Mouse (Mus musculus) heart, postnatal 25 days (tissue): ENCODE measurements around the gene Slc17a4. TPM values are rescaled to one million over a fixed set of nuclear protein-coding genes. Genes with fewer than 3 reads are reported as not detected.

Experiments
- DNase-seq: peaks from one replicate; pipeline ENCODE4 v3.0.0; 2022; ENCODE audit warnings: low spot score
- intact Hi-C: fragments of 180-260 bp; cut with DNase I; formaldehyde crosslinking; loops from one replicate; pipeline ENCODE4 v1.15.1; 2025
- total RNA-seq, 2 experiments: library from RNA; stranded (reverse); gene quantifications; 2 replicates each; pipeline ENCODE4 v1.2.3; 2021

The Slc17a4 gene
- total RNA-seq, 2 experiments from 2014 or later: not detected

DNA sequence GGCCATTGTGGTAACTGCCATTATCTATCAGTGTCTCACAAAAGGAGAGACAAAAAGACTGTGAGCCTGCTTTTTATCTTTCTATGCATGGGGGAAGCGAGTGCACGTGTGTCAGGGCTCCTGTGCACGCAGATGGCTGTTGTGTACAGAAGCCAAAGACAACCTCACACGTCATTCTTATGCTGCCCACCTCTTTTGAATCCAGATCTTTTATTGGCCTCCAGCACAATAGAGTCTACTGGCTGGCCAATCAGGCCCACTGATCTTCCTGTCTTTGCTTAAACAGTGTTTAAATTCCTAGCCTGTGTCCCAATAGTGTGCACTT is 21.6 kb downstream of the Slc17a4 start:
- intact Hi-C loops: no loop called here
- no peak for DNase-seq

DNA sequence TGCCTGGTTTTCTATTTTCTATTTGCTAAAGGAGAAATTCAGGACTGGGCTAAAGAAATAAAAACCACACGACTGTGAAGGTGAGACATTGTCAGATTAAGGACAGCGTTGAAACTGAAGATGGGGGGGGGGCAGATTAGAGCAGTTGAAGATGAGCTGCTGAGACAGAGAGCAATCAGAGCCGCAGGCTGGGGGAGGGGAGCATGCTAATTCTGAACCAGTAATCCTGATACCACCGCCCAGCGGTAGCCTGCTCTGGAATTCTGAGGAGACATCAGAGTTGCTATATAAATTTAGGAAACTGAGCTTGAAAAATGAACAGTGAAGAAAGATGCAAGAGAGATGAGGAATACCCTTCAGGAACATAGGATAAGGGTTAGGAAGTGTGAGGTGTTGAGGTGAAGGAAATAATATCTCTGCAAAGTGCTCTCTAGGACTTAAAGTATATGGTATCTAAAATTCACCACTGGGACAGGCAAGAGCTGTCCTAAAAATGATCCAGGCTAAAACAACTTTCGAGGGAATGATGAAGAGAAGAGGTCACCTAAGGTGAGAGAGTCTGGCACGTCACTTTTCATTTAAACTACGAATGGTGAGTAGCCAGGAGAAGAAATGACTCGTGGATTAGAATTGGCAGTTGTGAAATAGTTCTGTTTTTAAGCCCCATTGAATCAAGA is 22.1 kb downstream of the Slc17a4 start:
- no peak for DNase-seq
- intact Hi-C loops: no loop called here

DNA sequence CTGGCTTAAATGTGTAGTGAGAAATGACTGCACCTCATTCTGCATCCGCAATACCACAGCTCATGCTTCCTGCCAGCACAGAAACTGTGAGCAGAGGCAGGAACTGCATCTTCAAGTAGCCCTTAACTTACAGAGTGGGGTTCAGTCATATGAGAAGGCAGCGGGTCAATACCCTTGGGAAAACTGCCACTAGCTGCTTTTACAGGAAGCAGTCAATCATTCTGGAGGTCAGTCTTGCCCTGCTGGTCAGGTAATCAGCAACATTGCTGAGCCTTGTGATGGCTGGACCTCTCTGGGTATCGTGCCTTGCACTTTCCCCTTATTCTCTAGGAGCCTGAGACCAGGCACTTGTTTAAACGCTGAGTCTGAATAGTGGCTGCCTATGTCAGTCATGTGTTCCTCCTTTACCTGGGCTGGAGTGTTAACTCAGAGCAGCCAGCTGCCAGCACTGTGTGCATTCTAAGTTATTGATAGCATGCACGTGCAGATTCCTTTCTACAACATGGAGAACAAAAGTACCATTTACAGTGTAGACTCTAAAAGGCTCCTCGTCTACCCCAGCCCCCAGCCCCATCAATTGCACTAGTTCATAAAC is 25.7 kb downstream of the Slc17a4 start:
- intact Hi-C loops: loop anchor here (5.0 kb wide), 1 partner anchor 97 kb away; no protein-coding TSS in a partner anchor
- no peak for DNase-seq

DNA sequence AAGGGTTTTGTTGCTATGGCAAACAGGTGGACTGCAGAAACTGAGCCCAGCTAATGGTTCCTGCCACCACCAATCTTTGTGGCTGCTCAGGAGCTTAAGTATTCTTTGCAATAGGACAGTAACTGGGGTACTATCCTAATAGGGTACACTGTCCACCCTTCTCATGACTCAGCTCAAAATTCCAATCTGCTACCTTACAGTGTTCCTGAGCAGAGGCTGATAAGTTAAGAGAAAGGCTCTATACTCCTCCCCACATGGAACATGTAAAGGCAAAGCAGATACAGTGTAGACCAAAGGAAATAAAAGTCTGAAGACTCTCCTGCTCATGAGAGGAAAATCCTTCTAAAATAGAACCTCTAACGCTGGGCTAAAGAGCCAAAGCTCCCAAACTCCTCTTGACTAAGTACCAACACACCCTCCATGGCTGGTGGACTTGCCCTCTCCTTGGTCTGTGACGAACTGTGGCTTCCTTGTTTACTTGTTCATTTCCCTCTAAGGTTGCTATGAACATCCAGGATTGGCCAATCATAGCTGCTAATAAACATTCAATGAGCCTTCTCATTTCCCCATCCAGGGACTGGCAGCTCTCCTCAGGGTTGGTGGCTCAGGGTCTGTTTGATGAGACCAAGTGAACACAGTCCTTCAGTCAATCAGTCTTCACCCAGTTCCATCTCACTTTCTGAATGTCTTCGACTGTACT is 27.6 kb downstream of the Slc17a4 start:
- intact Hi-C loops: loop anchor here (5.0 kb wide), 1 partner anchor 95 kb away; no protein-coding TSS in a partner anchor
- DNase-seq: no peak

DNA sequence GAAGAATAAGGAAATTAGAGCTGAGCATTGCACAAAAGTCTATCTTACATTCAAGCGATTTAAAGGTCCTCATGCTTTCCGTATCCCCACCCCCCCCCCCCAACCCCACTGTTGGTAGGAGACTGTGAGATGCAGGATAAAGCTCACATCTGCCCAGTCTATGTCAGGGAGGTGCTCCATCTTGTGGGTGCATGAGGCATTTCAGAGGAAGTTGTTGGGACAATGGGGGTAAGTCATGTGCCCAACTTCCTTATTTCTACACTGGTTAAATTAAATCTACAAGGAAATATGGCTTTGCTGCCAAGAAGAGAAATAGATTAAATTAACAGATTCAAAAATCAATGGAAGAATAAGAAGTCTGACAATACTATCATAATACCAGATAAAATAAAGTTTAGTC is 29.3 kb downstream of the Slc17a4 start:
- no peak for DNase-seq
- intact Hi-C loops: loop anchor here (5.0 kb wide), 1 partner anchor 93 kb away; no protein-coding TSS in a partner anchor

DNA sequence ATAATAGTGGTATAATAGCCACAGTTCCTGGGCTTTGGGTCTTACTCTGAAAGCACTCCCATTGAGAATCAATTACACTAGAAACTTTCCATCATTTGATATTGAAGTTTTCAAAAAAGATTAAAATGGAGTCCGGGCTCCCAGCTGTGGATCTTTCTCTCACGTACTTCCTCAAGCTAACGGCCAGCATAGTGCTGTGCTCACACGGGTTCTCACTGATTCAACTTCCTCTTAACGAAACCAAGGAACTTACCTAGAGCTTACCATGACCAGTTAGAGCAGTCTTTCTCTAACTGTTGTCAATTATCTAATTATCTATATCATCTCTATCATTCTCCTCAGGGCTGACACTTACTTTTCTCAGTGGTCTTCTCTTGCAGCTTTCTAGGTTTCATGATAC is 35.2 kb downstream of the Slc17a4 start:
- intact Hi-C loops: no loop called here
- DNase-seq: no peak

DNA sequence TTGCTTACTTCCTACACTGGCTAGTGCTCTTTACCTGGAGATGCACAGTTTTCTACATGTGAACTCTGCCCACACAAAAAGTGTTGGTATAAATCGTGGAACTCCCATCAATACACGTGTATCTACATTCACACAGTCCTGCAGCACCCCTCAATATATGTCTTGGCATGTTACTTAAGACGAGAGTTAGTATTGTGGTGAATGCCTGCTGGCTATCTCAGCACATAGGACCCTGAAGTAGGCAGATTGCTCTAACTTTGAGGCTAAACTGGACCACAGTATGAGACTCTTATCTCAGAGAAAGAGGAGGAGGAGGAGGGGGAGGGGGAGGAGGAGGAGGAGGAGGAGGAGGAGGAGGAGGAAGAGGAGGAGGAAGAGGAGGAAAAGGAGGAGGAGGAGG is 35.7 kb downstream of the Slc17a4 start:
- no peak for DNase-seq

DNA sequence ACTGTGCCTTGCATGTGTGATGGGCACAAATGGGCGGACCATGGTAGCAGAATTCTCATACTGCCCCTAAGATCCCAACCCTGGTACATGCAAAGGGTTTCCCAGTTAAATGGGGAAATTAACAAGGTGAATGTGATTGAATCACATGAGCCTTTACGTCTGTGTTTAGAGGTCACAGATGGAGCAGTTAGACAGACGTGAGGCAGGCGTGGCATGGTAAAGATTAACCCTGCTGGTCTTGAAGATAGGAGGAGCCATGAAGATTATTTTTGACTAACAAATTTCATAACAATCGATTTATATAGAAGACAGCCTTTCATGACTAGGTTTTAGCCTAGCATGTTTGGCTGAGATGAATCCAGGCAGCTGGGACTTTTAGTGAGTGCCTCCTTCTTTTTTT is 41.7 kb downstream of the Slc17a4 start:
- DNase-seq: no peak
- intact Hi-C loops: no loop called here

More for the DNA sequence above, 35.7 kb downstream of the Slc17a4 start:
- intact Hi-C loops: no loop called here

DNA sequence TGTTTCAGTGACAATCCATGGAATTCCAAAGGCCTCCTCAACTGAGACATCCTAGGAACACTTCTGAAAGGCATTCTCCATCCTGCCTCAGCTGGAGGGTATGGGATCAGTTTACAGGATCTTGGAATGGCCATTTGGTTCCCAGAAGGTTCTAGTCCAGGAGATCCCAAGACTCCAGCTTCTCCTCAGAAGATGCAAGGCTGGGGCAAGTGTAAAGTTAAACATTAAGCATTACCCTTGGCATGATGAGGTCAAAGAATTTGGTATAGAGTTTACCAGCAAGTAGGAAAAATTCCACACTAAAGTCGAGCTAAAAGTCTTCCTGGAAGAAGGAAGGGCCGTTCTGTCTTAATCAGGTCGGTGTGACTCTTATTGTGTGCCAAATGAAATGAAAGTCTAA is 44.8 kb downstream of the Slc17a4 start:
- DNase-seq: no peak
- intact Hi-C loops: no loop called here

DNA sequence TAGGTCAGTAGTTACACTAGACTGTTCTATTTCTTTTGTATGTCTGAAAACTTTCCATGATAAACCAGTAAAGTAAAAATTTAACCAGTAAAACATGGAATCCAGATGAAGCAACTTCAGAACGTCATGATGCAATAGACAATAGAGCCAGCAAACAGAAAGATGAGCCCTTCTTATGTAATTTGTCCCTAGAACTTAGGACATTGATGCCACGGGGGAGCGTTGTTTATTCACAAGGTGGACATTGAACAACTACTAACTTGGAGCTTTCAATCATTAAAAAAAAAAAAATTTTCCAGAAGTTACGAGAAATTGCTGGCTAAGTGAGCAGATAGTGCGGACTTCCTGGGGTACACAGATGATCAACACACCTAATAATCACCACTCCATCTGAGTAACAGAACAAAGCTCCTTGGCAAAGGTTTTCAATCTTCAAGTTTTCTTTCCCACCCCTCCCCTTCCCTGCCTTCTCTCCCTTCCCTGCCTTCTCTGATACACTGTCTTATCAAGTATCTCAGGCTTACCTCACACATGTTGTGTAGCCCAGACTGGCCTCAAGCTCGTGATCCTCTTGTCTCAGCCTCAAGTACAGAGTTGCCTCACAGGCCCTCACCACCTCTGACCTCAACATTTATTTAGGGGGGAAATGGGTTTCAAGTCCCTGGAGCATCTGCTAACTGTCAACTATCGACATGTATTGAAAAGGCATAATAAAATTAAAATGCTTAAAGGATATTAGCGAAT is 45.8 kb downstream of the Slc17a4 start:
- no peak for DNase-seq
- intact Hi-C loops: no loop called here

DNA sequence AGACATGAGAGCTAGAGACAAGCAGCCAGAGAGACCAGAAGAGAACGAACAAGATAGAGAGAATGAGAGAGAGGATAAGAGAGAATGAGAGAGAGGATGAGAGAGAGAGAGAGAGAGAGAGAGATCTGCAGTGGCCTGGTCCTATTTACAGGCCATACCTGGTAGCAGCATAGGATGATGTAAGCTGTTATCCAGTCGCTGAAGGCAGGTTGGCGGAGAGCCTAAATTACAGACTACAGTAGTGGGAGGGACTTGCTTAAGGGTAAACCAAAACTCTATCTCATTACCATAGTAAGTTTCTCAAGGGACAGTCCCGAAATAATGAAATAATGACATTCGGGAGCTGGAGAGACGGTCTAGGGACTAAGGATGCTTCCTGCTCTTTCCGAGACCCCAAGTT is 47.4 kb downstream of the Slc17a4 start, which contains the start of gene Slc17a1:
Slc17a1 (plus strand) TSS at position 346 of the 400 bp plus-strand sequence.
- intact Hi-C loops: no loop called here
- DNase-seq: no peak

DNA sequence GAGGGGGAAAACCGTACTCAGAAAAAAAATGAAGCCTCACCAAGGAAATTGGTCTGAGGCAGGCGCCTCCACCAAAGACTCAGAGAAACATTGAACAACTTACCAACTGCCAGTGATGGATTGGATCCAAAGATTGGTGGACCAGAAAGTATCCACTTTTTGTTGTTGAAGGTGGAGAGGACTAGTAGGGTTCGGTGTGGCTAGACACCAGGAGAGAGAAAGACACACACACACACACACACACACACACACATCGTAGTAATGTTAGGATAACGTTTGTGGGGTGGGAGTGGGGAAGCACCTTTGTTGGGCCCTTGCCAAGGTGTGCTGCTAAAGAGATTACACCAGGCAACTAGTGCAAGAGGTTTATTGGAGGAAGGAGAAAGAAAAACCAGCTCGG is 47.8 kb downstream of the Slc17a4 start:
- DNase-seq: no peak
- intact Hi-C loops: no loop called here

DNA sequence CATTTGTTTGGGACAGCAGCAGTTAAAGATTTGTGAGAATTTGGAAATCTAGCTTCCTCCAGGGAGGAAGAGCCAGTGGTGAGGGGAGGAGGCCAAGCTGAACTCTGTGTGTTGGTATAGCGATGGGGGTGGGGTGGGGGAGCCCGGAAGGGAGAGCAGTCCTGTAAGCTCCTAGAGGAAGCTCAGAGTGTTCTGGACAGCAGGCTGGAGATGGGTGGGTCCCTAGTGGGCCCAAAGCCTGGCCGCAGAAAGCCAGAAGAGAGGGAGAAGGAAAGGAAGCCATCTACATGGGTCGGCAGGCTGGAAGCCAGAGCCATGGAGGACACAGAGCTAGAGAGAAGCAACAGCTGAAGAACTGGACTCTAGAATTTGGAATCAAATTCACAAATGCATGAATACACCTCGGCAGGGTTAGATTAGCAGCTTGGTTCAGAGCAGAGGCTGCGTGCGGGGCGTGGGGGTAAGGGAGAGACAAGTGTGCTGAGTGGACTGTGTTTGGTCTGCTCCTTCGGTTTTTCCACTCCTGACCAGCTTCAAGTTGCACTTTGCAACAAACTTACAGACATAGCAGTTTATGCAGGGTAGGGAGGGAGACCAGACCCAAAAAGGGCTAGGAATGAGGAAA is 48.6 kb downstream of the Slc17a4 start:
- no peak for DNase-seq
- intact Hi-C loops: no loop called here

DNA sequence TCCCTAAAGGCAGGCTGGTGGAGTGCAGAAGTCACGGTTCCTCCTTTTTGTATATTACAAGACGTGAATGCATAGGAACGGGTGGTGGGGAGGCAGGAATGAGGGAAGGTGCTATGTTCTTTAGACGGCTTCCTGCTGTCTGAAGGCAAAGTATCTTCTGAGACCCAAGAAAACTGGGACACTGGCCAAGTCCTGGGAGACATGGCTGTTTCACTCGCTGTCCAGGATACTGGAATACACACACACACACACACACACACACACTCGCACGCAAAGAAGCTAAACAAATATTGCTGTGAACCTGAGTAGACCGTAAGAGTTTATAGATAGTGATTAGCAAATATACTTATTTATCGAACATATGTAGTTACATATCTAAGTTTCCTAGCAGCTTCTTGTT is 50.1 kb downstream of the Slc17a4 start:
- intact Hi-C loops: no loop called here
- DNase-seq: no peak

DNA sequence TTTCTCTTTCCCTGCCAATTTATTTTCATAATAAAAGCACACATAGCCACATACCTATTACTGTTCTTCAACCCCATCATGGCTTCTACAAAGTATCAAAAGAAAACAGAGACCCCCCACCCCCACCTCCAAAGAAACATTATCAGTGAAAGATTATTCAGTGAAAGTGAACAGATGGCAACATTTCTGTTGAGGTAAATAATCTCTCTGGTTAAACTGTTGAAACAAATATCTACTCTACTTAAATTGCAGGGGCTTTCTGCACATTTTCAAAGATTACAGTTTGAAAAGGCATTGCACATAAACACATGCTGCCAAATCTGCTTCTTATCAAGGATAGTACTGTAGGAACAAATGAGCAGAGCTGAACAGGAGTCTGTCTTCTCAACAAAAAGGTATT is 53.0 kb downstream of the Slc17a4 start:
- intact Hi-C loops: no loop called here

DNA sequence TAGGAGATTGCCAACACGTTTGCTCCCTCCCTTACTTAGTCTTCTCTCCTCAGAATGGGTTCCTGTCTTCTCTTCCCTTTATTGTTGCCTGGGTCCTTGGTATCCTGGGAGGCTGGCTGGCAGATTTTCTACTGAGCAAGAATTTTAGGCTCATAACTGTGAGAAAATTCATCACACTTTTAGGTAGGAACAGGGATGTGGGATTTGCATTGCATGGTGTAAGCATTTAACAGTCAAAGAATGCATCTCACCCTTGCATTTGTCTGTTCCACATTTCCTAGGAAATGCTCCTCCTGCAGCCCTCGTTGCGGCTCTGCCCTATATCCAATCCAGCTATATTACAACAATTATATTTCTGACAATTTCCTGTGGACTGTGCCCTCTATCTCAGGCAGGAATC is 58.4 kb downstream of the Slc17a4 start:
- intact Hi-C loops: no loop called here
- DNase-seq: no peak

More for the DNA sequence above, 53.0 kb downstream of the Slc17a4 start:
- DNase-seq: no peak

DNA sequence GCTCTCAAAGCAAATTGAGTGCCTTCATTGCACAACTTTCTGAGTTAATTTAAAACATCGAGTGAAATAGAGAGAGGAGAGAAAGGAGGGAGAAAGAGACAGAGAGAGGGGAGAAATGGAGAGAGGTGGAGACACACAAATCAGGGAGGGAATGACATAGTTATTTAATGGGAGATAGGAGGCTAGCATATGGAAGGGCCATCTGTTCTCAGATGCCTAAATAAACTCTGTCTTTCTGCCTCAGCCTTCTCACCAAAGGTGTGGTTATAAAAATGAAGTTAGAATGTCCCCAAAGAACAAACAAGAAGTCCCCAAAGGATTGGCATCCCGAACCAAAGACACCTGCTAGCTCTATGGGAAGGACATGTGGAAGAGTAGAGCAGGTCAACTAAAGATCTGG is 65.5 kb downstream of the Slc17a4 start:
- no peak for DNase-seq
- intact Hi-C loops: no loop called here
